8 mouse cellular contexts compared by ENCODE assay signal in the genomic region with DNA sequence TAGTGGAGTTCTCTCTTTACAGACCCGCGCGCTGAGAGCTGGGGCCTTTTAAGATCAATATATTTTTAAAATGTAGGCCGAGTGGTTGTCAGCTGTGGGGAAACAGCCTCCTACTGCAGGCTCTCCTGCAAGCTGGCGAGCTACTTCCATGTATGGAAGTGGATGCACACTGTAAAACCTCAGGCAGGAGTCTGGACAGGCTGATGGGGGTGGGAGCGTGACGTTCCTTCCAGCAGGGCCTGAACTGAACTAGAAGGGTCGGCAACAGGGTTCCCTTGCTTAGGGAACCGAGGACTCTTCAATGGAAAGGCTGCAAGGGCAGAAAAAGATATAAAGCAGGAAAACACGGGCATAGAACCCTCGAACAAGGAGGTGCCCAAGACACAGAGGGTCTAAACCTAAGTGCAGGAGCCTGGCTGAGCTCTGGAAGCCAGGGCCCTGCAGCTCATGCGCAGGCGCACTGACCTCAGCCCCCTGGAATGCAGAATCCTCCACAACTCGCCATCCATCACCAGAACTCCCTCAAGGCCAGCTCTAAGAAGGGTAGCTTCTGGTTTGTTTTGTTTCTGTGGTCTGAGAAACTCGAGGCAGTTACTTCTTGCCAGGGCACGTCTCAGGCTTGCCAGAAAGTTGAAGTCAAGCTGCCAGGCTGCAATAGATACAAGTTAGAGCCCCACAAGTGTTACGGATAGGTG. TPM values are rescaled to one million over a fixed set of nuclear protein-coding genes. Genes with fewer than 3 reads are reported as not detected.
DNase-seq lines count a peak whose midpoint lies in the region; ATAC-seq and TF ChIP-seq lines count a peak whose summit lies in the region.

No protein-coding gene starts in this region.

- no peaks in the 10 kb centered on the region for H3K36me3 ChIP-seq in hindbrain, embryonic 11.5 days (ENCODE audit: control insufficient read depth, insufficient read depth, low read length)
- no peaks in the 10 kb centered on the region for H3K36me3 ChIP-seq in limb, embryonic 14.5 days (ENCODE audit: control insufficient read depth, insufficient read depth, low read length)

- no peaks in the 10 kb centered on the region for H3K9me3 ChIP-seq in hindbrain, embryonic 11.5 days (ENCODE audit: control insufficient read depth, low read length)
- H3K9me3 ChIP-seq in limb, embryonic 14.5 days (ENCODE audit: control insufficient read depth, low read length), result no peaks in the 10 kb centered on the region

- peak; percentile 88; the same call in 1 of the 2 replicates for ATAC-seq in frontal cortex, adult (ENCODE audit: low TSS enrichment)
- ATAC-seq in hindbrain, embryonic 11.5 days (ENCODE audit: low FRiP score), result no peak
- peak; percentile 78 for ATAC-seq in limb, embryonic 14.5 days (ENCODE audit: low FRiP score, low read depth)

- H3K9ac ChIP-seq in hindbrain, embryonic 11.5 days (ENCODE audit: low read depth, low read length), result no peak overlapping the region
- H3K9ac ChIP-seq in limb, embryonic 14.5 days (ENCODE audit: low read depth, low read length, severe bottlenecking), result no peak overlapping the region

- H3K4me1 ChIP-seq in hindbrain, embryonic 11.5 days (replicated peaks; ENCODE audit: control insufficient read depth, insufficient read depth, low read length), result peaks cover 2% of the 10 kb centered on the region; the same call in 1 of the 2 replicates
- peaks cover 52% of the 10 kb centered on the region for H3K4me1 ChIP-seq in limb, embryonic 14.5 days (ENCODE audit: control insufficient read depth, insufficient read depth, low read length)

- H3K4me3 ChIP-seq in hindbrain, embryonic 11.5 days (ENCODE audit: low read depth, low read length), result no peak overlapping the region
- H3K4me3 ChIP-seq in limb, embryonic 14.5 days (replicated peaks; ENCODE audit: low read length), result no peak overlapping the region

- 59% methylated on average over 17 of the region's 17 CpGs for WGBS in hindbrain, embryonic 11.5 days
- WGBS in limb, embryonic 14.5 days, result 22% methylated on average over 17 of the region's 17 CpGs

- H3K27me3 ChIP-seq in hindbrain, embryonic 11.5 days (ENCODE audit: control insufficient read depth, insufficient read depth, low read length), result no peaks in the 10 kb centered on the region
- H3K27me3 ChIP-seq in limb, embryonic 14.5 days (ENCODE audit: control insufficient read depth, insufficient read depth, low read length), result no peaks in the 10 kb centered on the region

- no peak for TF ChIP-seq POLR2A in limb, embryonic 14.5 days (IDR thresholded peaks at IDR 0.05; ENCODE audit: borderline replicate concordance, extremely low read depth, insufficient read depth, insufficient read length)

- no peak overlapping the region for H3K4me2 ChIP-seq in hindbrain, embryonic 11.5 days (replicated peaks; ENCODE audit: low read depth, low read length)
- H3K4me2 ChIP-seq in limb, embryonic 14.5 days (replicated peaks; ENCODE audit: low read depth, low read length, severe bottlenecking), result peak overlapping the region; percentile 3

- DNase-seq in frontal cortex, postnatal 10 days (ENCODE audit: low spot score in 2 of 2), result no peak
- peak; percentile 94 for DNase-seq in fibroblast of lung, adult 2 months (ENCODE audit: low read depth)
- peak; percentile 63 for DNase-seq in hindbrain, embryonic 11.5 days (ENCODE audit: low spot score)
- DNase-seq in limb, embryonic 14.5 days (ENCODE audit: low spot score), result peak; percentile 87
- DNase-seq in ovary, postnatal 10 days (ENCODE audit: low spot score), result peak; percentile 64
- DNase-seq in MN1 (ENCODE audit: low spot score), result no peak
- no peak for DNase-seq in cerebellum, postnatal 4 days (ENCODE audit: low spot score in 2 of 2)

- peak overlapping the region; percentile 12; the same call in 1 of the 2 replicates for H3K27ac ChIP-seq in hindbrain, embryonic 11.5 days (ENCODE audit: low read depth, low read length)
- peak overlapping the region; percentile 85 for H3K27ac ChIP-seq in limb, embryonic 14.5 days (replicated peaks; ENCODE audit: low read depth, low read length)

RNA-seq across cellular contexts. Expression of a gene that starts 24.3 kb away (rescaled TPM):
- 40.0 and 45.2 TPM in 2 replicates for polyA plus RNA-seq in hindbrain, embryonic 11.5 days (2014; fragmentation: Nextera tagmentation; extraction: Ambion mirVana)
- 69.9 and 74.4 TPM in 2 replicates for polyA plus RNA-seq in limb, embryonic 14.5 days (2012; rRNA removed)
- 78.1 TPM in 2 replicates for polyA plus RNA-seq in limb, embryonic 14.5 days (2014; fragmentation: Nextera tagmentation; extraction: Ambion mirVana)

RNA-seq across cellular contexts. Expression of a gene that starts 32.1 kb away (rescaled TPM):
- 113 and 116 TPM in 2 replicates for polyA plus RNA-seq in hindbrain, embryonic 11.5 days (2014; fragmentation: Nextera tagmentation; extraction: Ambion mirVana)
- 34.8 and 38.5 TPM in 2 replicates for polyA plus RNA-seq in limb, embryonic 14.5 days (2012; rRNA removed)
- polyA plus RNA-seq in limb, embryonic 14.5 days (2014; fragmentation: Nextera tagmentation; extraction: Ambion mirVana), result 125 and 128 TPM in 2 replicates

Comparison
In these comparisons a context has a peak if more than half of its experiments do, and no peak if none do; other contexts are left out.
1. DNase-seq: peak in fibroblast of lung, adult 2 months (single experiment), hindbrain, embryonic 11.5 days (single experiment), limb, embryonic 14.5 days (single experiment) and ovary, postnatal 10 days (single experiment); none in frontal cortex, postnatal 10 days (0 of 2), MN1 (single experiment) and cerebellum, postnatal 4 days (0 of 2).